Mouse (Mus musculus) E14TG2a.4 (cell line): Measurements from ENCODE around the gene Ndufb10.

ENCODE experiments used
- CTCF ChIP-seq: conservative IDR thresholded peaks from 2 replicates; pipeline ENCODE4 v1.5.1; 2014; ENCODE audit warnings: low read length
- NANOG ChIP-seq: IDR thresholded peaks from 2 replicates; pipeline ENCODE4 v1.6.1; 2014; ENCODE audit warnings: borderline replicate concordance, low read length, mixed read lengths
- POU5F1 ChIP-seq: IDR thresholded peaks from 2 replicates; pipeline ENCODE4 v1.6.1; 2014; ENCODE audit warnings: low read length, borderline replicate concordance

DNA sequence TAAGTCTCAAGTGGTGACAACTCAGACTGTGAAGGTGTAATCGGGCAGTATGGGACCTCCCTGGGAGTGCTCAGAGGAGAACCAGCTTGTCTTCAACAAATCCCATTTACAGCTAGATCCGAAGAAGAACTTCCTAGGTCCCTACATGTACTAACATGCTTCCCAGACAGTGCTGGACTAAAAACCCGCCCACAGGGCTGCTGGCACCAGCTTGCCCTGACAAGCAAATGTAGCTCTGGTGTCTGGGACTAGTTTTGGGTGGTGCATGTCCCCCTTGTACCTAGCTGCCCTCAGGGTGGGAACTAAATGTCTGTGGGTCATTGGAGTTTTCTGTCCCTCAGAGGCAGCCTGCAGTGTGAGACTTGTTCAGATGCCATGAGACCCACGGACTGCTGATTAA lies 27.2 kb upstream of the Ndufb10 start:
- TF ChIP-seq CTCF (no peak), NANOG (no peak), POU5F1 (no peak)
